Mouse (Mus musculus) midbrain, embryonic 13.5 days (tissue): ENCODE results near the gene Il20rb. TPM values are rescaled to one million over a fixed set of nuclear protein-coding genes. Genes with fewer than 3 reads are reported as not detected.

Experiments used
- ATAC-seq: fragments of 200-750 bp; cut with Nextera tagmentation; 2 replicates; pipeline ENCODE4 v1.8.0; 2017; ENCODE audit warnings: mild to moderate bottlenecking, moderate TSS enrichment, moderate library complexity
- H3K27ac ChIP-seq: fragments of 300-500 bp; sonication (generic); 2 replicates; pipeline ENCODE4 v1.5.1; 2015; ENCODE audit warnings: inconsistent platforms, mild to moderate bottlenecking, moderate library complexity
- H3K27me3 ChIP-seq: fragments of 300-500 bp; sonication (generic); 2 replicates; pipeline ENCODE4 v1.6.1; 2015; ENCODE audit warnings: mild to moderate bottlenecking, inconsistent platforms
- H3K36me3 ChIP-seq: fragments of 300-500 bp; sonication (generic); 2 replicates; pipeline ENCODE4 v1.6.1; 2015; ENCODE audit warnings: mild to moderate bottlenecking, inconsistent platforms
- H3K4me1 ChIP-seq: fragments of 300-500 bp; sonication (generic); replicated peaks from 2 replicates; pipeline ENCODE4 v1.6.1; 2015; ENCODE audit warnings: inconsistent platforms
- H3K4me2 ChIP-seq: fragments of 300-500 bp; sonication (generic); replicated peaks from 2 replicates; pipeline ENCODE4 v1.6.1; 2015; ENCODE audit warnings: moderate library complexity, mild to moderate bottlenecking, inconsistent platforms
- H3K4me3 ChIP-seq: fragments of 300-500 bp; sonication (generic); replicated peaks from 2 replicates; pipeline ENCODE4 v1.5.1; 2015; ENCODE audit warnings: mild to moderate bottlenecking, inconsistent platforms
- H3K9ac ChIP-seq: fragments of 300-500 bp; sonication (generic); replicated peaks from 2 replicates; pipeline ENCODE4 v1.6.1; 2015; ENCODE audit warnings: mild to moderate bottlenecking, inconsistent platforms
- H3K9me3 ChIP-seq: fragments of 300-500 bp; sonication (generic); 2 replicates; pipeline ENCODE4 v1.6.1; 2016; ENCODE audit warnings: mild to moderate bottlenecking, inconsistent platforms
- WGBS: fragments of 180-500 bp; shearing (Covaris S2); methylation state at CpG from one replicate; pipeline ENCODE4 v1.1.7; 2015; 5-methylcytosine and 5-hydroxymethylcytosine counted together
- polyA plus RNA-seq: library from polyadenylated mRNA; unstranded; fragments of >200 nt; fragmentation: Nextera tagmentation; extraction: Ambion mirVana; gene quantifications from 2 replicates; pipeline ENCODE4 v1.2.1, GENCODE M21; 2015

The Il20rb gene
- 0.70 and 0.86 TPM in 2 replicates for polyA plus RNA-seq

DNA sequence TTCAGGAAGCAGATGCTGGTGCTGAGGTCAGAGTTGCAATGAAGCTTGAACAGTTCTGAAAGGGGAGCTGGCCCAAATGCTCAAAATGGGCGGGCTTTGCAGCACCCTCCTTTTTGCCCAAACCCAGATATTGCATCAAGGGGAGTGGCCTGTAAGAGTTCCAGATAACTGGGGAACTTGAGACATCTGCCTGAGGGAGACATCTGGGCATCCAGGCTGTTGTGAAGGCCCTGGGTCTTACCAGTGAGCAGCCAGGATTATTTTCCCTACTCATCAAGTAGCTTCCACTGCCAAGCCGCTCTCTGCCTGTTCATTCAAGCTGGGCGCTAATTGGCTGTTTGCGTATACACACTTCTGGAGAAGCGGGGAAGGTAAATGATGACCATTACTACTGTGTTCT lies at the start of gene Il20rb:
Il20rb (minus strand) TSS at position 358 of the 400 bp plus-strand sequence.
- Histone ChIP-seq H3K4me1 (peaks cover 2% of the 10 kb centered on the region; the same call in 1 of the 2 replicates), H3K9me3 (no peaks in the 10 kb centered on the region), H3K27ac (no peak within 1 kb of the TSS), H3K9ac (no peak within 1 kb of the TSS), H3K27me3 (no peaks in the 10 kb centered on the region), H3K4me3 (no peak within 1 kb of the TSS), H3K36me3 (no peaks in the 10 kb centered on the region), H3K4me2 (no peak within 1 kb of the TSS)
- WGBS: 82% methylated on average over 5 of the region's 5 CpGs
- no peak for ATAC-seq

DNA sequence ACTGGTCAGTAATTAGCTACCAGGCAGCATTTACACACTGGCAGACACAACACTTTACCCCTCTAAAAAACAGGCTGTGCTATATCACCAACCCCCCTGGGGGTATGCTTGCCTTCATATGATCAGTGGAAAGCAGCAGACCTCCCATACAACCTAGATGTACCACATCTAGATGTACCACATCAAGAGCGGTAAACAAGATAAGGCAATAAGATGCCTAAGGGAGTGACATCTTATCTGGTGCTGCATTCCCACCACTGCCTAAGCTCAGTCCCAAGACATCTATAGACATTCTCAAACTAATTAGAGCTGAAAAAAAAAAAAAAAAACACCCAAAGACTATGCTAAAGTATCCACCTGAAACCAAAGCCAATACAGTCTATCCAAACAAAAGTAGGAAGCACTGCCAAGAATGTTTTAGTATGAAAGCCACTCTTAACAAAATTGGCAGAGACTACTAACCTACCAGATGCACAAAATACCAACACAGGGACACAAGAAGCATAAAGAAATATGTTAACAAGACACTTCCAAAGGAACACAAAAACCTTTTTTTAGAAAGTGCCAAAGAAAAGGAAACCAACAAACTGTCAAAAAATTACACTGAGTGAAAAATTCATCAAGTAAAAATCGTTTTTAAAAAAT lies 49.2 kb upstream of the Il20rb start:
- 95% methylated on average over 2 of the region's 2 CpGs for WGBS

DNA sequence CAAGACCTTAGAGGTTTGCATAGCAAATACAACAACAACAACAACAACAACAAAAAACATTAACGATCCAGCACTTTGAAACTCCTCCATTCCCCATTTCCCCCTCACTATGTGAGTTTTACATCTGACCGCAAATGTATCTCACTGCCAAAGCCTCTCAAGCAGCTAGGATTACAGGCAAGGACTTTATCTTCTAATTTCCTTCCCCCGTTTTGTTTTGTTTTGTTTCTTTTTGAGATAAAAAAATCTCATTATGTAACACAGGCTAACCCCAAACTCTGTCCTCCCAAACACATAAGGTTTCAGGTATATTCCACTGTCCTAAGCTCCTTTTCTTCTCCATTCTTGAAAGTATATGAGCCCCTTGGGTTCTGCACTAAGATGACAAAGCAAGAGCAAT lies 48.1 kb upstream of the Il20rb start:
- Histone ChIP-seq H3K36me3 (no peaks in the 10 kb centered on the region), H3K9me3 (no peaks in the 10 kb centered on the region), H3K27me3 (no peaks in the 10 kb centered on the region), H3K4me2 (no peak overlapping the region), H3K4me3 (no peak overlapping the region), H3K4me1 (no peaks in the 10 kb centered on the region), H3K9ac (no peak overlapping the region), H3K27ac (no peak overlapping the region)
- 98% methylated on average over 3 of the region's 3 CpGs for WGBS
- no peak for ATAC-seq

More for the DNA sequence above, 49.2 kb upstream of the Il20rb start:
- no peak overlapping the region for H3K9ac ChIP-seq
- no peaks in the 10 kb centered on the region for H3K9me3 ChIP-seq
- H3K27ac ChIP-seq: no peak overlapping the region
- no peaks in the 10 kb centered on the region for H3K36me3 ChIP-seq
- no peaks in the 10 kb centered on the region for H3K4me1 ChIP-seq
- no peak overlapping the region for H3K4me2 ChIP-seq
- H3K4me3 ChIP-seq: no peak overlapping the region
- H3K27me3 ChIP-seq: no peaks in the 10 kb centered on the region
- no peak for ATAC-seq

GRCm38 (mm10) chr9:100532847-100533505 lies 46.4 kb upstream of the Il20rb start:
- Histone ChIP-seq H3K9me3 (no peaks in the 10 kb centered on the region), H3K4me2 (no peak overlapping the region), H3K36me3 (0 out of 2 replicates have a peak, but pooled peaks cover 3% of the 10 kb centered on the region), H3K9ac (no peak overlapping the region), H3K27me3 (no peaks in the 10 kb centered on the region), H3K4me1 (no peaks in the 10 kb centered on the region), H3K4me3 (no peak overlapping the region), H3K27ac (no peak overlapping the region)
- 85% methylated on average over 3 of the region's 3 CpGs for WGBS
- ATAC-seq: no peak

DNA sequence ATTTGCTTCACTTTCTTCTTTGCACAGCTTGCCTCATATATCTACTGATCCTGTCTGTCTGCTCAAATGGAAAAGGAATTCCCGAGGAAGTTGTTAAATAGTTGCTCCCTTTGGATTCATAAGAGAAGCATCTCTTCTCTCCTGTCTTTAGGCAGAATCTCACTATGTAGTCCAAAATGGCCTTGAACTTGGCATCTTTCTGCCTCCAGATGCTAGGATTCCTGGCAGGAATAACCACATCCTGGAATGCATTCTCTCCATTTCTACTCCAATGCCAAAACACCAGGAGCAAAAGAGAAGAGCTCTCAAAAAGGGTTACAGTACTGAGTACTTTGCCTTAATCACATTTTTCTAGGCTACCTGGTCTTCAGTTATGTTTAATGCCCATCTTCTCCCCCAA lies 44.7 kb upstream of the Il20rb start:
- no peaks in the 10 kb centered on the region for H3K4me1 ChIP-seq
- ATAC-seq: no peak
- no peak overlapping the region for H3K9ac ChIP-seq
- H3K36me3 ChIP-seq: 0 out of 2 replicates have a peak, but pooled peaks cover 3% of the 10 kb centered on the region
- H3K4me2 ChIP-seq: no peak overlapping the region
- no peak overlapping the region for H3K4me3 ChIP-seq
- no peaks in the 10 kb centered on the region for H3K27me3 ChIP-seq
- WGBS: 94% methylated on average over 1 of the region's 1 CpGs
- no peak overlapping the region for H3K27ac ChIP-seq
- no peaks in the 10 kb centered on the region for H3K9me3 ChIP-seq

GRCm38 (mm10) chr9:100525225-100525624 lies 38.6 kb upstream of the Il20rb start:
- WGBS: 92% methylated on average over 2 of the region's 2 CpGs
- H3K4me1 ChIP-seq: no peaks in the 10 kb centered on the region
- H3K9me3 ChIP-seq: no peaks in the 10 kb centered on the region
- H3K9ac ChIP-seq: no peak overlapping the region
- H3K4me2 ChIP-seq: no peak overlapping the region
- no peaks in the 10 kb centered on the region for H3K27me3 ChIP-seq
- no peak overlapping the region for H3K27ac ChIP-seq
- no peak overlapping the region for H3K4me3 ChIP-seq
- 0 out of 2 replicates have a peak, but pooled peaks cover 3% of the 10 kb centered on the region for H3K36me3 ChIP-seq
- ATAC-seq: no peak

DNA sequence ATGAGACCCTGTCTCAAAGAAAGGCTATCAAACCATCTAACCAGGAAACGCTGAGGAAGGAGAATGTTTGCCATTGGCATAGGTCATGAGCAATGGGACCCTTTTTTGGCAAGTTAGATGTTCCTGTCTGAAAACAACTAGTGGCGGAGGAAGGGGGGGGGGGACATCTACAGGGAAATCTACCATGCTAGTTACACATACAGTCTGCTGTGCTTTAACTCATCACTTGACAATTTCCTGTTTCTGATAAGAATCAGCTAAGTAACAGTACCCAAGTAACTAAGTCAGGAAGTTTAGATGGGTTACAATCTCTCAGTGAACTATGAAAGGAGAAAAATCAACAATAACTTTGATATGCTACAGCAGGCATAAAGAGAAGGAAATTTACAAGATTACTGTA lies 35.4 kb upstream of the Il20rb start:
- no peaks in the 10 kb centered on the region for H3K27me3 ChIP-seq
- no peak overlapping the region for H3K4me2 ChIP-seq
- no peak overlapping the region for H3K27ac ChIP-seq
- no peak overlapping the region for H3K4me3 ChIP-seq
- H3K9me3 ChIP-seq: no peaks in the 10 kb centered on the region
- H3K9ac ChIP-seq: no peak overlapping the region
- no peak for ATAC-seq
- WGBS: 74% methylated on average over 2 of the region's 2 CpGs
- no peaks in the 10 kb centered on the region for H3K36me3 ChIP-seq
- no peaks in the 10 kb centered on the region for H3K4me1 ChIP-seq

DNA sequence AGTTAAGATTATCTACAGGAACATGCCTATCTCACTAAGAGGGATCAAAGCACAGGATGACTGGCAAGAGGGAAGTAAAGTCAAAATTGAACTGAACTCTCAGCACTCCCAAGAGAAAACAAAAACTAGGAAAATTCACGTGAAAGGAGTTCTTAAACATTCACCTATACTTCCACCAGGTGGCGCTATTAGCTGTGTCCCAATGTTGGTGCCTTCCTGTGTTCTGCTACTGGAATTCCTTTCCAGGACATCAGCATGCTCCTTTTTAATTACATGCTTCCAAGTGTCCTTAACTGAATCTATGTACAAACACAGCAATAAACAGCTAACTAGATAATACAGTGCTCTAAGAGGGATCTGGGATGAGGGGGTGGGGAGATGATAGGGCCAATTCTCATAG lies 34.0 kb upstream of the Il20rb start:
- Histone ChIP-seq H3K27me3 (no peaks in the 10 kb centered on the region), H3K27ac (no peak overlapping the region), H3K9me3 (no peaks in the 10 kb centered on the region), H3K4me1 (no peaks in the 10 kb centered on the region), H3K9ac (no peak overlapping the region), H3K36me3 (no peaks in the 10 kb centered on the region), H3K4me3 (no peak overlapping the region), H3K4me2 (no peak overlapping the region)
- ATAC-seq: no peak
- WGBS: 0% methylated on average over 2 of the region's 2 CpGs

DNA sequence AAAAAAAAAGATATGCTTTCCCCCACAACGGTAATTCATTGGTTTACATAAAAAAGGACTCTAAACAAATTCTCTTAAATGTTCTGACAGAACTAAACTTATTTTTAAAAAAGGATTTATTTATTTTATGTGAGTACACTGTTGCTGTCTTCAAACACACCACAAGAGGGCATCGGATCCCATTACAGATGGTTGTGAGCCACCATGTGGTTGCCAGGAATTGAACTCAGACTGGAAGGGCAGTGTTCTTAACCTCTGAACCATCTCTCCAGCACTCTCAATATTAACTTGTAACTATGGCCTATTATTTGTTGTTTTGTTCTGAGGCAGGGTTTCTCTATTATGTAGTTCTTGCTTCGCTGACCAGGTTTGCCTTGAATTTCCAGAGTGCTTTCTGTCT lies 33.4 kb upstream of the Il20rb start:
- Histone ChIP-seq H3K4me2 (no peak overlapping the region), H3K4me3 (no peak overlapping the region), H3K4me1 (no peaks in the 10 kb centered on the region), H3K27me3 (no peaks in the 10 kb centered on the region), H3K27ac (no peak overlapping the region), H3K36me3 (no peaks in the 10 kb centered on the region), H3K9me3 (no peaks in the 10 kb centered on the region), H3K9ac (no peak overlapping the region)
- no peak for ATAC-seq
- 95% methylated on average over 3 of the region's 3 CpGs for WGBS

DNA sequence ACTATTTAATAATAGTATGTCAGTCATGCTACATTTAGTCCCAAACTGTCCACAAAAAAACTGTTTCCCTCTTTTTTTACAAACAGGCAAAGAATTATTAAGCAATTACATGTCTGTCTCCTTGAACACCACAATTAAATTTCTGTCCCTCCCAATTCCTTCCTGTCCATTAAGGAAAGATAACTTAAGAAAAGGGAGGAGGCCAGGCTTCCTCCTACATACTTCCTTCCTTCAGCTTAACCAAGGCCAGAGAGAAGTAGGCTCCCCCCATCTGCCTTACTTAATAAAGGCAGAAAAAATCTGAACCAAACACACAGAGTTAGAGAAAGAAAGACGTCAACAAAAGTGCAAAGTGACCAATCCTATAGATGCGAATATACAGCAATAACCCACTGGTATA lies 21.0 kb upstream of the Il20rb start:
- no peak overlapping the region for H3K27ac ChIP-seq
- ATAC-seq: no peak
- no peaks in the 10 kb centered on the region for H3K4me1 ChIP-seq
- 84% methylated on average over 2 of the region's 2 CpGs for whole genome bisulfite sequencing
- H3K4me3 ChIP-seq: no peak overlapping the region
- no peak overlapping the region for H3K4me2 ChIP-seq
- peaks cover 4% of the 10 kb centered on the region for H3K36me3 ChIP-seq
- H3K9ac ChIP-seq: no peak overlapping the region
- no peaks in the 10 kb centered on the region for H3K9me3 ChIP-seq
- no peaks in the 10 kb centered on the region for H3K27me3 ChIP-seq

DNA sequence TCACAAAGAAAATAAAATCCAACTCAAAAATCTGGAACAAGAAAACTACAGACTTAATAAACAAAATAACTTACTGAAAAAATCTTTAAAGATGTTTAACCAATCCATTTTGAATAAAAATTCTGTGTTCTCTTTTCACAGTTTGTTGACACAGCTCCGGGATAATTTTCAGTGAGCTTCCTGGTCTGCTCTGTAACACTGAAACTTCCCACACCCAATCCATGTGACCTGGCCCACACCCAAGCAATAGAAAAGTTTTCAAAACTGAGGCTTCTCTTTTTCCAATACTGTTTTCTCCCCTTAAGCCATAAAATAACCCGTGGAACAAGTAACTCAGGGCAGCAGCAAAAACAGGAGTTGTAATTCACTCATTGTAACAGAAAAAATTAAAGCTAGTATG lies 20.1 kb upstream of the Il20rb start:
- H3K9ac ChIP-seq: no peak overlapping the region
- H3K4me1 ChIP-seq: no peaks in the 10 kb centered on the region
- H3K4me2 ChIP-seq: no peak overlapping the region
- WGBS: 83% methylated on average over 2 of the region's 2 CpGs
- H3K4me3 ChIP-seq: no peak overlapping the region
- H3K36me3 ChIP-seq: peaks cover 6% of the 10 kb centered on the region
- no peak overlapping the region for H3K27ac ChIP-seq
- H3K9me3 ChIP-seq: no peaks in the 10 kb centered on the region
- ATAC-seq: no peak
- H3K27me3 ChIP-seq: no peaks in the 10 kb centered on the region

GRCm38 (mm10) chr9:100505498-100505897 lies 18.9 kb upstream of the Il20rb start:
- Histone ChIP-seq H3K4me1 (no peaks in the 10 kb centered on the region), H3K9me3 (no peaks in the 10 kb centered on the region), H3K27me3 (no peaks in the 10 kb centered on the region), H3K9ac (no peak overlapping the region), H3K27ac (no peak overlapping the region), H3K4me3 (no peak overlapping the region), H3K4me2 (no peak overlapping the region), H3K36me3 (peaks cover 9% of the 10 kb centered on the region)
- WGBS: 92% methylated on average over 4 of the region's 4 CpGs
- ATAC-seq: no peak
